Mouse (Mus musculus) c-Kit-negative CD71-positive TER-119-positive erythroid progenitor cells, embryonic 14.5 days (primary cell): Measurements from ENCODE around the gene Hist1h2ab.
"Not testable (repeated sequence)": the region's sequence is repeated elsewhere in the genome, so short reads cannot be mapped to it uniquely, and the experiment has no call there.

Source experiments
- DNase-seq: peaks from one replicate; pipeline ENCODE4 v3.0.0-alpha.2; 2013; ENCODE audit warnings: low read depth, low spot score

The Hist1h2ab gene

DNA sequence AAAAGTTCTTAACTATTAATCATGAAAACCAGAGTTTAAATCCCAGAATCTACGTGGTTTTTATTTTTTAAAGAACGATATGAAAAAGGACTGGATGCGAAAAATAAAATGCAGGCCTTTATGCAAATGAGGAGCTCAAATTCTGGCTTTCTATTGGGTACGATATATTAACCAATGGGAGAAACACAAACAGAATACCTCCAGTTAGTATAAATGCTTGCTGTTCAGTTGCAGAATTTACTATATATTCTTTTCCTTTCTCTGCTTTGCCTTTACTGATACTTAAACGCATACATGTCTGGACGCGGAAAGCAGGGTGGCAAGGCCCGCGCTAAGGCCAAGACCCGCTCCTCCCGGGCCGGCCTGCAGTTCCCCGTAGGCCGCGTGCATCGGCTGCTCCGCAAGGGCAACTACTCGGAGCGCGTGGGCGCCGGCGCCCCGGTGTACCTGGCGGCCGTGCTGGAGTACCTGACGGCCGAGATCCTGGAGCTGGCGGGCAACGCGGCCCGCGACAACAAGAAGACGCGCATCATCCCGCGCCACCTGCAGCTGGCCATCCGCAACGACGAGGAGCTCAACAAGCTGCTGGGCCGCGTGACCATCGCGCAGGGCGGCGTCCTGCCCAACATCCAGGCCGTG lies at the start of gene Hist1h2ab:
TSS of gene Hist1h2ab (plus strand) at position 288 of the 639 bp plus-strand sequence.
- DNase-seq, result peak; percentile 85

- DNase-seq, result no peak
These were observed 48.7 kb upstream of the Hist1h2ab start for GRCm38 (mm10) chr13:23702220-23702619.

- not testable (repeated sequence) for DNase-seq
These were observed 48.1 kb upstream of the Hist1h2ab start for GRCm38 (mm10) chr13:23702801-23703200.

DNA sequence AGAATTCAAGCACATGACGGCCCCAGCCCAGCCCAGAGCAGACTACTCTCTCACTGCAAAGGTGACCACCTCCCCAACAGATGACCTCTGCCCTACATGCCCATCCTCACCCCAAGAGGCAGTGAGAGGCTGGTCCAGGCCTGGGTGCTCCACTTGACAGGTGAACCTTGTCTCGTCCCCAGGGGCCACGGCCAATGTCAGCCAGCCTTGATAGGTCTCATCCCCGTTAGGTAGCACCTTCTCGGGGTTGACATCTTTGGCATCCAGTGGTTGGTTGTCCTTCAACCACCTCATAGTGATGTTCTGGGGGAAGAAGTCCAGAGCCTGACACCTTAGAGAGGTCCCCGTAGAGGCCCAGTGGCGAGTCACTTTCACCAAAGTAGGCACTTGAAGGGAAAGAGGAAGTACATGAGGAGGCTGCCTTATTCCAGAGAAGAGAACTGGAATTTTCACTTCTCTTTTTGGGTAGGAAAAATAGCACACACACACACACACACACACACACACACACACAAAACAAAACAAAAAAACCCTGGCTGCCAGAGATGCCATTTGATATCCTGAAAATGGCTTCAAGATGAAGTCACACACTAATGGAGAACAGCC lies 45.1 kb upstream of the Hist1h2ab start:
- no peak for DNase-seq

DNA sequence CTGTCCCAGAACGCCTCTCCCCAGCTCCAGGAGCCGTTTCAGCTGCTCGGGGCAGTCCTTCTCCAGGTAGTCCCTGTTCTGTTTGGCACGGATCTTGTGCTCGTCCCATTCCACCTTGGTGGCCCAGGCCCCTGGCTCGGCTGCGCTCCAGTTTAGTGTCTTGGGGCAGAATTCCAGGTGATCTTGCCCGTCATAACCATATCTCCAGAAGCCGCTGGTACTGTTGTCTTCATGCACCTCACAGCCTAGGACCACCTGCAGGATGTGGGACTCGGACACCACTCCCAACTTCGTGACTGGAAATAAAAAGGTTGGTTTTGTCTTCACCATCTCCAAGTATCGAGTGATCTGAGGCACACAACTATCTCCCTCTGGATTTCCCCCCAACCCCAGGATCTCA lies 44.2 kb upstream of the Hist1h2ab start:
- DNase-seq, result no peak

GRCm38 (mm10) chr13:23708041-23708440 lies 42.9 kb upstream of the Hist1h2ab start:
- no peak for DNase-seq

DNA sequence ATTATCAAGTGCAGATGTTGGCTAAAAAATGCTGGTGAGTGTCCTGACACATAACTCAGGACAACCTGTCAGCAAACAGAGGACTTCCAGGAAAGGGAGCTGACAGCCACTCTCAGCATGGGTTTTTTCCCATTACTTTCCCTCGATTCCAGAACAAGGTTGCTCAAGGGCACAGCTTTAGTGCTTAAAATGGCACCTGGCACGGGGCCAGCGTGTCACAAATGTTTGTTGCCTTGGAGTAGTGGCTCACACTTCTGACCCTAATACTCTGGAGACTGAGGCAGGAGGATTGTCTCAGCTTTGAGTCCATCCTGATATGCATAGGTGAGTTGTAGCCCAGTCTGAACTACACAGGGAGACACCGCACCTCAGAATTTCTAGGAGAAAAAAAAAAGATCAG lies 42.3 kb upstream of the Hist1h2ab start:
- DNase-seq, result no peak

GRCm38 (mm10) chr13:23709714-23710373 lies 41.1 kb upstream of the Hist1h2ab start:
- DNase-seq, result no peak

- no peak for DNase-seq
These were observed 40.4 kb upstream of the Hist1h2ab start, which contains the start of gene Hfe for GRCm38 (mm10) chr13:23710374-23711089. Gene Hfe, minus strand, starts transcription at chr13:23710854.

- DNase-seq, result no peak
These were observed 34.5 kb upstream of the Hist1h2ab start for GRCm38 (mm10) chr13:23716261-23717042.

DNA sequence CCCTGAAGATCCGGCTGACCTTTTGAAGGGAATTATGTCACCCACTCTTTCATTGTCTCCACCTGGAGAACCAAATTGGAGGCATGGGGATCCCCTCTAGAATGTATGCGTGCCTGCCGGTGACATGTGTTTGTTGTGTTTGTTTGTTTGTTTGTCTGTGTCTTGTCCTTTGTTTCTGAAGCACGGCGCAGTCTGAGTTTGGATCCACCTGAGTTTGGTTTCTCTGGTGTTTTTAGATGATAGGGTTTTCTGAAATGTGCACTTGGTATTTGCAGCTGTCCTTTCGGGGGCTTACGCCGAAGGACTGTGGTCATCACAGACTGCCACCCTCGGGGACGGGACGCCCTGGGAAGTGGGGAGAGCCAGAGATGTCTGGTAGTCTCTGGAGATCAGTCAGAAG lies 33.8 kb upstream of the Hist1h2ab start:
- no peak for DNase-seq

GRCm38 (mm10) chr13:23717593-23718245 lies 33.2 kb upstream of the Hist1h2ab start:
- DNase-seq, result not testable (repeated sequence)

- DNase-seq, result no peak
These were observed 26.7 kb upstream of the Hist1h2ab start for GRCm38 (mm10) chr13:23724239-23724638.

DNA sequence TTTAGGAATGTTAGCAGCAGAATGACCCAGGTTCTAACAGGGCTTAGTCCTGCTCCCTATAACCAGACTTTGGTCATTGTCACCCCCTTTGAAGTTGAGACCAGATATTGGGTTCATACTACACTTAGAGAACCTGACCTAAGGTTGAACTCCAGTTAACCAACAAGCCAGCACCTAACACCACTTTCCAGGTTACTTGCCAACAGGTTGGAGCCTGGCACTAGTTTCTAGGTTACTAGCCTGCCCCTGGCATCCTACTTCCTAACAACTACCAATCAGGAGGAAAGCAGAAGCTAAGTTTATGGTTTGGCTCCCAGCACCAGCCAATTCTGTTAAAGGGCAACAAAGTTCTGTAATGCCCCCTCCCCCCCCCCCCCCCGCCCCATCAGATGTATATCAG lies 25.7 kb upstream of the Hist1h2ab start:
- no peak for DNase-seq

GRCm38 (mm10) chr13:23728472-23729191 lies 22.3 kb upstream of the Hist1h2ab start:
- no peak for DNase-seq

- DNase-seq, result no peak
These were observed 21.8 kb upstream of the Hist1h2ab start for GRCm38 (mm10) chr13:23729192-23729525.

DNA sequence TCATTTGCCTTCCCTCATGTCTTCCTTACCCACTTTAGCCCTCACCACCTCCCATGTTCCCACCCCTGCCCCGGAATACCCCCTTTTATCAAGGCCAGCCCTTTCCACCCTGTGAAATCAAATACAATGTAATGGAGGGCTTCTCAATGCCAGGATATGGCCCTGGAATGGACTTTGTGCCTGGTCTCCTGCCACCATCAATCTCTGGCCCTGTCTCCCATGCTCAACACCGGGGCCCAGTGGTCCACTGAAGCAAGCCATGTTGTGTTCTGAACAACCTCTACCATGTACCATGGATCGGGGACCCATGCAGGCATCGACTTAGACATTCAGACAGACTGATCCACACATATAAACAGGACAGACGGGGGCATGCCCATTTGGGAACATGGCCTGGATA lies 21.2 kb upstream of the Hist1h2ab start:
- DNase-seq, result no peak

DNA sequence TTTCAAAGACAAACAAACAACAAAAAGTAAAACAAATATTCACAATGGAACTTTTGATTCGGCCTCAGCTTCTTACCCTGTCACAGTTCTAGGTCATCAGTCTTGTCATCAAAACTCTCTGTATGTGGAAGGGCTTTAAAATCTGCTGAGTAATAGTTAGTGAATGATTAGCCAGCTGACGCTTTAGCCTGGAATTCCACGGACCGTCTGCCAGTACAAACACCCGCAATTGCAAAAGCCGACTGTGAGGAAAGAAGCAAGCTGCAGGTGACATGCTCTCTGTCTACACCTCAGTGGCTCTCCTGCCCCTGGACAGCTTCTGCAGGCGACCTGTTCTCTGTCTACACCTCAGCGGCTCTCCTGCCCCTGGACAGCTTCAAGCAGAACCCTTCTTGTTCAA lies 20.4 kb upstream of the Hist1h2ab start:
- no peak for DNase-seq

DNA sequence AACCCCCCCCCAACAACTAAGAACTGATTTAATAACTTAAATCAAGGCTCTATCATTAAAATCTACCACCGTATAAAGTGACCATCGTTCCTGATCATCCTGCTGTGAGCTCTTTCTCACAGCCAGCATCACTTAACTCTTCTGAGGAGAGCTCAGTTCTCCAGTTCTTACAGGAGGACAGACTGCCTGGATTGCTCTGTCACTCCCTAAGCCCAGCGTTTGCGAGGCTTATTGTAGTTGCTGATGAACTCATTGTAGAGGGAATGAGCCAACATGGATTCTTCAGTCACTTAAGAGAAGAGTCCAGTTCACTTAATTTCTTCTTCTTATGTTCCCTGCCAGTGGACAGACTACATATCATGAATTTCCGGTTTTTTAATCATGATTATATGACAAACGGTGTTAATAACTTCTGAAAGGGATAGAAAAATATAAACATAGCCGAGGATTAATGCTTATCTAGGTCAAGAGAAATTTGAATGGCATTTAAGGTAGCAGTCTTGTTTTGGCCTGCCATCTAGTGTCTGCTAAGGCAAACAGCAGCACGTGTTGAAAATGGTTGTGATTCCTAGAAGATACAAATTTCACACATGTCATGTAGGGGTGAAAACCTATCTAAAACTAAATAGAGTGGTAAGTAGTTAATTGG lies 18.6 kb upstream of the Hist1h2ab start:
- DNase-seq, result peak; percentile 16

DNA sequence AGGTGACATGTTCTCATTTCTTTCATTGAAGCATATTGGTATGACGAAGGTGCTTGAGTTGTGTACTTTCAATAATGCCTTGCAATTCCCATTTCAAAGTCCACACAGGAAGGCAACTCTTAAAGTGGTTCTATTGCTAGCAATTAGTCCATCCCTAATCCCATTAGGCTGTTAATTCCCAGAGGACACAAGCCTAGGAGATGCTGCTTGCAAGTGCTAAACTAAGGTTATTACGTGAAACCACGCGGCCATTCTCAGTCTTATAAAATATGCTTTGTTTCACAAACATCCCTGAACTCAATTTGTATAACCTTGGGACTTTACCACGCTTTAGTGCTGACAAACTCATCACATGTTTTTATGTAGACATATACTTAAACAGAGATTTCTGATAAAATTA lies 13.8 kb upstream of the Hist1h2ab start:
- no peak for DNase-seq
